20 mouse cellular contexts compared by ENCODE assay signal in the genomic region with DNA sequence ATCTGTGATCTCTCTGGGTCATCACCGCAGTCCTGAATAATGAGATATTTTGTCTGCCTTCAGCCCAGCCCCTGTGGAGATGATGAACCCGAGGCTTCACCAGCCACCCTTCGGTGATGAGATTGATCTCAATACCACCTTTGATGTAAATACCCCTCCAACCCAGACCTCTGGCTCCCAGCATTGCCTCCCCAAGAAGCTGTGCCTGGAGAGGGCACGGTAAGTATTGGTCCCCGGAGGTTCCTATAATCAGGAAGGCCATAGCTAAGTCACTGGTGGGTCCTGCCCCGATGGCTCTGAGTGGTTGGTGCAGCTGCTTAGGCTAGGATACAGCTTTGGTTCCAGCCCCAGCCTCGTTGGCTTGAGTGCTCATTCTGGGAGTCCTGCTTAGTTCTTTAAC. TPM values are rescaled to one million over a fixed set of nuclear protein-coding genes. Genes with fewer than 3 reads are reported as not detected.
"Had no signal": no experiment of that assay in that cellular context is flagged by ENCODE, and none has a peak within 500 bp of the region (broad histone marks: within the 10 kb centered on the region; RNA-seq: fewer than 3 reads in every experiment).

No protein-coding gene starts in this region.

- ATAC-seq: midbrain, embryonic 13.5 days; midbrain, embryonic 15.5 days had no signal

- H3K4me3 ChIP-seq: megakaryocyte, embryonic 14.5 days; midbrain, embryonic 13.5 days; midbrain, embryonic 15.5 days; neural tube, embryonic 12.5 days; stomach, embryonic 15.5 days had no signal

- H3K9ac ChIP-seq: lung, embryonic 14.5 days; midbrain, embryonic 13.5 days; midbrain, embryonic 15.5 days; neural tube, embryonic 12.5 days; stomach, embryonic 15.5 days had no signal

- H3K4me2 ChIP-seq: lung, embryonic 14.5 days; midbrain, embryonic 11.5 days; midbrain, embryonic 13.5 days; midbrain, embryonic 15.5 days; neural tube, embryonic 12.5 days; stomach, embryonic 15.5 days had no signal

- H3K27ac ChIP-seq: macrophage; midbrain, embryonic 13.5 days; midbrain, embryonic 15.5 days; neural tube, embryonic 12.5 days; stomach, embryonic 15.5 days; stomach, postnatal 0 days had no signal

- H3K4me1 ChIP-seq: midbrain, embryonic 13.5 days; midbrain, embryonic 15.5 days; neural tube, embryonic 12.5 days; stomach, embryonic 15.5 days had no signal

- DNase-seq: lung, adult 18-20 months; lung, embryonic 14.5 days; lung, postnatal 14 days; lung, postnatal 36 days; right cerebral cortex, postnatal 14 days; thymus, adult 2 months; thymus, postnatal 25 days; thymus, postnatal 4 days had no signal

- H3K36me3 ChIP-seq: midbrain, embryonic 15.5 days had no signal

- H3K9me3 ChIP-seq: megakaryocyte, embryonic 14.5 days; midbrain, embryonic 13.5 days; midbrain, embryonic 15.5 days; neural tube, embryonic 12.5 days; stomach, embryonic 15.5 days had no signal

- H3K27me3 ChIP-seq: megakaryocyte, embryonic 14.5 days; midbrain, embryonic 13.5 days; midbrain, embryonic 15.5 days; neural tube, embryonic 12.5 days; stomach, embryonic 15.5 days had no signal

RNA-seq across cellular contexts. Expression of a gene that starts 14.3 kb away (rescaled TPM):
- total RNA-seq: megakaryocyte progenitor cell, adult 5-6 weeks; monocyte, adult 5-6 weeks; neutrophil, adult 5-6 weeks had no signal
- polyA plus RNA-seq: testis, adult 2 months had no signal

RNA-seq across cellular contexts. Expression of a gene that starts 23.8 kb away (rescaled TPM):
- total RNA-seq: monocyte, adult 5-6 weeks; neutrophil, adult 5-6 weeks had no signal
